Mouse (Mus musculus) forebrain, embryonic 14.5 days (tissue): ENCODE data around the gene Prr3. TPM values are rescaled to one million over a fixed set of nuclear protein-coding genes. Genes with fewer than 3 reads are reported as not detected.
A peak's percentile ranks its signal among the peaks of the same experiment; 100 is the strongest.
"Not testable (repeated sequence)": the region's sequence is repeated elsewhere in the genome, so short reads cannot be mapped to it uniquely, and the experiment has no call there.

ENCODE experiments used
- ATAC-seq: fragments of 200-750 bp; cut with Nextera tagmentation; 2 replicates; pipeline ENCODE4 v1.8.0; 2017; ENCODE audit warnings: mild to moderate bottlenecking, moderate library complexity
- DNase-seq: peaks from one replicate; pipeline ENCODE4 v3.0.0-alpha.2; 2015; ENCODE audit warnings: low spot score
- H3K27ac ChIP-seq: fragments of 300-500 bp; sonication (generic); 2 replicates; pipeline ENCODE4 v1.5.1; 2014; ENCODE audit warnings: low read depth, mild to moderate bottlenecking, control low read depth, low read length, moderate library complexity
- H3K27me3 ChIP-seq: fragments of 300-500 bp; sonication (generic); replicated peaks from 2 replicates; pipeline ENCODE4 v1.6.1; 2014; ENCODE audit warnings: low read length, control low read depth, mixed read lengths; ENCODE audit not compliant: control insufficient read depth, insufficient read depth
- H3K36me3 ChIP-seq: fragments of 300-500 bp; sonication (generic); 2 replicates; pipeline ENCODE4 v1.6.1; 2014; ENCODE audit warnings: low read length, control low read depth; ENCODE audit not compliant: control insufficient read depth, insufficient read depth
- H3K4me1 ChIP-seq: fragments of 300-500 bp; sonication (generic); 2 replicates; pipeline ENCODE4 v1.6.1; 2014; ENCODE audit warnings: antibody characterized with exemption, low read length, control low read depth; ENCODE audit not compliant: control insufficient read depth, insufficient read depth
- H3K4me2 ChIP-seq: fragments of 300-500 bp; sonication (generic); 2 replicates; pipeline ENCODE4 v1.6.1; 2014; ENCODE audit warnings: mild to moderate bottlenecking, control low read depth, low read length
- H3K4me3 ChIP-seq: fragments of 300-500 bp; sonication (generic); 2 replicates; pipeline ENCODE4 v1.5.1; 2014; ENCODE audit warnings: low read depth, low read length, control low read depth
- H3K9ac ChIP-seq: fragments of 300-500 bp; sonication (generic); 2 replicates; pipeline ENCODE4 v1.6.1; 2014; ENCODE audit warnings: mild to moderate bottlenecking, low read length, control low read depth, moderate library complexity
- H3K9me3 ChIP-seq: fragments of 300-500 bp; sonication (generic); replicated peaks from 2 replicates; pipeline ENCODE4 v1.6.1; 2016; ENCODE audit warnings: low read length, control low read depth, mixed read lengths; ENCODE audit not compliant: control insufficient read depth
- WGBS: fragments of 180-500 bp; shearing (Covaris S2); extraction: QIAGEN DNeasy Blood & Tissue Kit; methylation state at CpG from one replicate; pipeline ENCODE4 v1.1.7; 2014; 5-methylcytosine and 5-hydroxymethylcytosine counted together
- polyA plus RNA-seq: library from polyadenylated mRNA; unstranded; fragments of >200 nt; fragmentation: Nextera tagmentation; extraction: Ambion mirVana; gene quantifications from 2 replicates; pipeline ENCODE4 v1.2.1, GENCODE M21; 2014

The Prr3 gene
- polyA plus RNA-seq, 1 experiment from 2014 or later = 58.5 TPM

DNA sequence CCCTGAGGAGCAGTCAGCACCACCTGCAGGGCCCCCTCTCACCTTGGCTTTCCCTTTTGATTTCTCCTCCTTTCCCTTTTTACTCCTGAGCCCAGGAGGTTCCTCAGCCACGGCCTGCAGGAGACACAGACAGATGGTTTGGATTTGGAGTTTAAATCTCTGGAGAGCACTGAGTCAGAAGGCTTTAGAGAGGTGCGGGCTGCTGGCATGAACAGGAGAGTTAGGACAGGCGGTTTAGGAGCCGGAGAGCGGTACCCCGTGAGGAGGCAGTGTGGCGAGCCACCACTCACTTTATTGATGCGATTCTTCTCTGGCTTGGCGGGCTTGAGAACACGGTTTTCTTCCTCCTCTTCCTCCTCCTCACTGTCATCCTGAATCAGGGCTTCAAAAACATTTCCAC is 16.8 kb downstream of the Prr3 start:
- Histone ChIP-seq H3K27ac (no peak overlapping the region), H3K9me3 (no peaks in the 10 kb centered on the region), H3K27me3 (no peaks in the 10 kb centered on the region), H3K4me2 (no peak overlapping the region), H3K9ac (no peak overlapping the region), H3K4me1 (peaks cover under 1% of the 10 kb centered on the region; the same call in 1 of the 2 replicates), H3K4me3 (no peak overlapping the region), H3K36me3 (peaks cover 69% of the 10 kb centered on the region)
- ATAC-seq (no peak), DNase-seq (no peak)
- WGBS = 94% methylated on average over 10 of the region's 10 CpGs

DNA sequence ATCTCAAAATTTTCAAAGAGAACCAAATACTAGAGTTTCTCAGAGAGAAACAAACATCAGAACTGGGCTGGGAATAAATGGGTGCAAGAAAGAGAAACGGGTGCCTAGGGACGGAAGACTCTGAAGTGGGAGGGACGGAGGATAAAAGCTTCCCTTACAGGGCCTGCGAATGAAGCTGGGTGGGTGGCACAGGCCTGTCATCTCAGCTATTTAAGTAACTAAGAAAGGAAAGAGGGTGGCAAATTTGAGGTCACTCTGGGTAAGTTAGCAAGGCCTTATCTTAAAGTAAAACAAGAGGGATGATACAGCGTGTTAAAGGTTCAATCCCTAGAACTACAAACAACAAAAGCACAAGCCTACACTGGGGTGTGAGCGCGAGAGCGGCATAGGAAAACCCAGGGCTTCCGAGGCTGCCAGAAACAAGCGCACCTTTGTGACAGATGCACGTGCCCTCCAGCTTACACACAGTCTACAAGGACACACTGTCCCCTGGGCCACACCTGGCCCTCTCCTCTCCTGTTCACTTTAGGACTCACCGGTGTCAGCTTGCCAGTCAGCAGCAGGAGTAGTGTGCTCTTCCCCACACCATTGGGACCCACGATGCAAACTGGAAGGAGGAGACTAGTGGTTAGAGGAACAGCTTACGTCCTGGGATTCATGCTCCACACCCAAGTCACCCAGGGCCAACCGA is 21.4 kb downstream of the Prr3 start:
- Histone ChIP-seq H3K4me1 (no peaks in the 10 kb centered on the region), H3K4me2 (no peak overlapping the region), H3K36me3 (peaks cover 88% of the 10 kb centered on the region), H3K9ac (no peak overlapping the region), H3K27ac (no peak overlapping the region), H3K4me3 (no peak overlapping the region), H3K27me3 (no peaks in the 10 kb centered on the region), H3K9me3 (no peaks in the 10 kb centered on the region)
- DNase-seq (no peak), ATAC-seq (no peak)
- WGBS = 94% methylated on average over 15 of the region's 15 CpGs

DNA sequence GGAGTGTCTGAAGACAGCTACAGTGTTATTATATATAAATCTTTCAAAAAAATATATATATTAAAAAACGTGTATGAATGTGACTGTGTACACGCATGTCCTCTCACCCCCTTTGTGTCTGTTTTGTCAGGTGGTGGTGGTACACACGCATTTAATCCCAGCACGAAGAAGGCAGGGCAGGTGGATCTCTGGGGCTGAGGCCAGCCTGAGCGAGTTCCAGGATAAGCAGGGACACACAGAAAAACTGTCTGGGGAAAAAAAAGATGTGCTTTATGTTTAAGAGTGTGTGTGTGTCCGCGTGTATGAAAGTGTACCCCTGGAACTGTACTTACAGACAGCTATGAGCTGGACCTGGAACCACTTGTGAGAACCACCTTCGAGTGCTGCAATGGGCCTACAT is 25.4 kb downstream of the Prr3 start:
- H3K27ac ChIP-seq = no peak overlapping the region
- DNase-seq = no peak
- H3K27me3 ChIP-seq = no peaks in the 10 kb centered on the region
- H3K9me3 ChIP-seq = no peaks in the 10 kb centered on the region
- no peak overlapping the region for H3K4me2 ChIP-seq
- peaks cover 47% of the 10 kb centered on the region for H3K36me3 ChIP-seq
- no peaks in the 10 kb centered on the region for H3K4me1 ChIP-seq
- 82% methylated on average over 8 of the region's 8 CpGs for WGBS
- ATAC-seq = no peak
- no peak overlapping the region for H3K9ac ChIP-seq
- no peak overlapping the region for H3K4me3 ChIP-seq

DNA sequence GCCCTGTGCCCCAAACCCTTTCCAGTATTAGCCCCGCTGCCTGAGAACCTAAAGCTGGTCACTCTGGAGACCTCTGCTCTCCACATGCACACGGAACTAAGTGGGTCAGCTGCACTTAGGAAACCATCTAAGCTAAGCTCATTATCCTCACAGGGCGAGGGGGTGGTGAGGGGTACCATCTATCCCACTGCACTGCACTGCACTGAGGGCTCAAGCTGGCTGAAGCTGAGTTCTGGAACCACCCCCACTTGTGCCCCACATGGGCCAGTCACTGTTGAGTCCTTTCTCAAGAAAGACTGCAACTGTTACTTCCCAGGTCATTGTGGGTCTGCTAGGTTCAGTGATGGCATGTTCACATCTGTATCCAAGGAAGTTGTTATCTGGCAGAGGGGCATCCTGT is 27.5 kb downstream of the Prr3 start:
- H3K4me1 ChIP-seq, H3K27me3 ChIP-seq, H3K4me3 ChIP-seq, H3K4me2 ChIP-seq, DNase-seq, ATAC-seq, H3K9me3 ChIP-seq, H3K27ac ChIP-seq, H3K9ac ChIP-seq: not testable (repeated sequence)
- 83% methylated on average over 2 of the region's 3 CpGs for WGBS
- H3K36me3 ChIP-seq = peaks cover 26% of the 10 kb centered on the region

DNA sequence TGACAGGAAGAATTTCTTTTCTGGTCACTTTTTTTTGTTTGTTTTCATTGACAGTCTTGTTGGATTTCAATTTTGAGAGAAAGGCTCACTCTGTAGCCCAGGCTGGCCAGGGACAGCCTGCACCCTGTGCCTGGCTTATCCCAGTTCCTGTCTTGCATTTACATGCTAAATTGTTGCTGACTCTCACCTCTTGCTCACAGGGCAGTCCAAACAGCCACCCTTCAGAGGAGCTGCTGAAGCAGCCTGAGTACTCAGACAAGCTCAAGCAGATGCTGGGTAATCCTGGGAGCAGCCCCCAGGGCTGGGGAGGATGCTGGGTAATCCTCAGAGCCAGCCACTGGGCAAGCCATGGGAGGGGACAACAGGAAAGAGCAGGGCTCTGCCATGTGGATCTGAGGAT is 29.1 kb downstream of the Prr3 start:
- not testable (repeated sequence) for DNase-seq, H3K4me1 ChIP-seq, H3K27me3 ChIP-seq, H3K4me2 ChIP-seq, H3K9me3 ChIP-seq, ATAC-seq, H3K9ac ChIP-seq, H3K4me3 ChIP-seq, H3K27ac ChIP-seq
- peaks cover 10% of the 10 kb centered on the region for H3K36me3 ChIP-seq

DNA sequence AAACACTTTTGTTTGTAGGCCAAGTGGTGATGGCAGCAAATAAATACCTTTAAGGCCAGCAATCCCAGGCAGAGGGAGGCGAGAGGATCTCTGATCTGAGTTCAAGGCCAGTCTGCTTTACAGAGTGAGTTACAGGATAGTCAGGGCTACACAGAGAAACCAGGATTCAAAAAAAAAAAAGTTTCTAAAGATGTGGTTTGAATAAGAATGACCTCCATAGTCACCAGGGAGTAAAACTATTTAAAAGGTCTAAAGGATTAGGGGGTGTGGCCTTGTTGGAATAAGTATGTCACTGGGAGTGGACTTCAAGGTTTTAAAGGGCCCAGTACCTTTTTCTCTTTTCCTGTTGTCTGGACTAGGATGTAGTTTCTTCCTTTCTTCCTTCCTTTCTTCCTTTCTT is 40.1 kb downstream of the Prr3 start:
- no peaks in the 10 kb centered on the region for H3K36me3 ChIP-seq
- ATAC-seq = no peak
- no peak overlapping the region for H3K27ac ChIP-seq
- no peaks in the 10 kb centered on the region for H3K9me3 ChIP-seq
- 58% methylated on average over 1 of the region's 1 CpGs for WGBS
- H3K4me2 ChIP-seq = no peak overlapping the region
- H3K4me3 ChIP-seq = no peak overlapping the region
- no peak for DNase-seq
- H3K4me1 ChIP-seq = no peaks in the 10 kb centered on the region
- H3K9ac ChIP-seq = no peak overlapping the region
- no peaks in the 10 kb centered on the region for H3K27me3 ChIP-seq

DNA sequence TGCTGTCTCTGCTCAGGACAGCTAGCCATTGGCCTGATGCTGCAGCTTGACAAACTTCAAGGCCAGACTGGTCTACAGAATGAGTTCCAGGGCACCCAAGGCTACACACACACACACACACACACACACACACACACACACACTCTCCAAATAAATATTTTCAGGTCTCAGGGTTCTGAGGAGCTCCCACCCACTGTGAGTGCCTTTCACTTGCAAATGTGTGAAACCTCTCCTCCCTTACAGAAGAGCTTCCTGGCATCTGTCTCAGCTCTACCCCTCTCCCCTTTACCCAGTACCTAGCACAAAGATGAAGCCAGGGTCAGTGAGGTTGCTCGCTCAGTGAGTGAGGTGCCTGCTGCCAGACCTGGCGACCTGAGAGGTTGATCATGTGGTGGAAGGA is 40.9 kb downstream of the Prr3 start:
- ATAC-seq (no peak), DNase-seq (no peak)
- no peak overlapping the region for H3K4me3 ChIP-seq
- no peak overlapping the region for H3K4me2 ChIP-seq
- H3K9me3 ChIP-seq = no peaks in the 10 kb centered on the region
- no peaks in the 10 kb centered on the region for H3K4me1 ChIP-seq
- WGBS = 29% methylated on average over 2 of the region's 2 CpGs
- H3K27me3 ChIP-seq = no peaks in the 10 kb centered on the region
- H3K27ac ChIP-seq = no peak overlapping the region
- no peak overlapping the region for H3K9ac ChIP-seq
- no peaks in the 10 kb centered on the region for H3K36me3 ChIP-seq

DNA sequence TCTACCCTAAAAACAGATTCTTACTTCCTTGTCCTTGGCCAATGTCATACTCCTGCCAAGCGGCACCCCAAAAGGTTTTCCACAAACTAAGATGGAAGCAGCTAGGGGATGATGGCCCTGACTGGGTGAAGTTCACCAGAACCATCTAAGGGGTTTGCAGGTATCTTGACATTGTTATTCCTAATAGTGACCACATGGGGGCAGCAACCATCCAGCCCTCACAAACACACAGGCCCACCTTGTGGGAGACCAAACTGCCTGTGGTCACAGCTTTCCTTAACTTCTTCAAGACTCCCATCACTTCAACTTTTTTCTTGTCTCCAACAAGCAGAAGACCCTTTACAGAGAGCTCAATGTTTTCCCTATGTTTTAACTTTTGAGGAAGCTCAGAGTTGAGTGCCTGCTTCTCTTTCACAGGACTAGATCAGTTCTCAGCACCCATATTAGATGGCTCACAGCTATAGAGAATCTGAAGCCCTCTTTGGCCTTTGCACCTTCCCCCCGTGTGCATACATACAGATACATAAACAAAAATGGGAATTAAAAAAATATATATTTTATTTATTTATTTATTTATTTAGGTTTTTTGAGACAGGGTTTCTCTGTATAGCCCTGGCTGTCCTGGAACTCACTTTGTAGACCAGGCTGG is 42.2 kb downstream of the Prr3 start:
- ATAC-seq (peak; percentile 77; the same call in 1 of the 2 replicates), DNase-seq (peak; percentile 68)
- Histone ChIP-seq H3K27me3 (no peaks in the 10 kb centered on the region), H3K36me3 (no peaks in the 10 kb centered on the region), H3K4me1 (no peaks in the 10 kb centered on the region), H3K4me2 (no peak overlapping the region), H3K4me3 (no peak overlapping the region), H3K9ac (no peak overlapping the region), H3K9me3 (no peaks in the 10 kb centered on the region), H3K27ac (no peak overlapping the region)
- 43% methylated on average over 2 of the region's 2 CpGs for WGBS

DNA sequence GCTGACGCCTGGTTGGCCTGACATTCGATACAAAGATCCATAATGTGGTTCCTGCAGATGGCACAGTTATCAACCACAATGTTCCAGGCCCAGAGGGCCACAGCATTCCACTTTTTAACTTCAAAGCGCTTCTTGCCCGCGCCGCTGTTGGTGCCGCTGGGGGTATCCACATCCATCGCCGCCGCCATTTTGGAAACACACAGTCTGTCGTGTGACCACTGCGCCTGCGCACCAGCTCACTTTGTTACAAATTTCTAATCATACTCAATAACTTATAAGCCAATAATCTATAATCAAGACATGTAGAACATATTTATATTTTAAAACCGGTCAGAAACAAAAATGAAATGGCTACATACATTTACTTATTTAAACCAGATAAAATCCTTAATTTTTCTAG is 44.3 kb downstream of the Prr3 start:
- H3K4me2 ChIP-seq, DNase-seq, ATAC-seq, H3K27ac ChIP-seq, H3K36me3 ChIP-seq, H3K4me1 ChIP-seq, H3K4me3 ChIP-seq, H3K9me3 ChIP-seq, H3K27me3 ChIP-seq, H3K9ac ChIP-seq: not testable (repeated sequence)
- 90% methylated on average over 14 of the region's 14 CpGs for WGBS
